Mouse (Mus musculus): ENCODE measurements around the gene Pigx. TPM values are rescaled to one million over a fixed set of nuclear protein-coding genes. Genes with fewer than 3 reads are reported as not detected.
"Not testable (repeated sequence)": the region's sequence is repeated elsewhere in the genome, so short reads cannot be mapped to it uniquely, and the experiment has no call there.

Gene Pigx
- polyA plus RNA-seq, 1 experiment from 2014 or later = 137 TPM

GRCm38 (mm10) chr16:32107342-32108045, 8.0 kb upstream of the Pigx start:
- no peak overlapping the region for H3K9ac ChIP-seq (replicated peaks)
- no peaks in the 10 kb centered on the region for H3K4me1 ChIP-seq
- no peak overlapping the region for H3K27ac ChIP-seq (replicated peaks)
- no peaks in the 10 kb centered on the region for H3K27me3 ChIP-seq
- no peak overlapping the region for H3K4me2 ChIP-seq (replicated peaks)
- H3K9me3 ChIP-seq = no peaks in the 10 kb centered on the region
- peaks cover 56% of the 10 kb centered on the region for H3K36me3 ChIP-seq
- WGBS = 94% methylated on average over 12 of the region's 12 CpGs
- H3K4me3 ChIP-seq = no peak overlapping the region
- ATAC-seq (ENCODE audit: low FRiP score, low read depth) = no peak

GRCm38 (mm10) chr16:32105698-32106097, 6.2 kb upstream of the Pigx start:
- H3K36me3 ChIP-seq = peaks cover 59% of the 10 kb centered on the region
- no peaks in the 10 kb centered on the region for H3K9me3 ChIP-seq
- no peaks in the 10 kb centered on the region for H3K27me3 ChIP-seq
- H3K4me1 ChIP-seq = no peaks in the 10 kb centered on the region
- no peak overlapping the region for H3K27ac ChIP-seq (replicated peaks)
- no peak overlapping the region for H3K4me3 ChIP-seq
- WGBS = 90% methylated on average over 1 of the region's 1 CpGs
- H3K9ac ChIP-seq (replicated peaks) = no peak overlapping the region
- H3K4me2 ChIP-seq (replicated peaks) = no peak overlapping the region
- ATAC-seq (ENCODE audit: low FRiP score, low read depth) = no peak

GRCm38 (mm10) chr16:32102295-32102694, 2.8 kb upstream of the Pigx start:
- Histone ChIP-seq H3K4me1 (peaks cover 20% of the 10 kb centered on the region), H3K9ac (replicated peaks) (no peak overlapping the region), H3K9me3 (no peaks in the 10 kb centered on the region), H3K4me2 (replicated peaks) (no peak overlapping the region), H3K4me3 (no peak overlapping the region), H3K36me3 (peaks cover 44% of the 10 kb centered on the region), H3K27ac (replicated peaks) (no peak overlapping the region), H3K27me3 (no peaks in the 10 kb centered on the region)
- WGBS = 92% methylated on average over 13 of the region's 13 CpGs
- ATAC-seq (ENCODE audit: low FRiP score, low read depth) = no peak

- no peaks in the 10 kb centered on the region for H3K27me3 ChIP-seq
- H3K36me3 ChIP-seq = peaks cover 30% of the 10 kb centered on the region
- peak overlapping the region; percentile 77 for H3K4me2 ChIP-seq (replicated peaks)
- H3K9me3 ChIP-seq = no peaks in the 10 kb centered on the region
- peak; percentile 83 for ATAC-seq (ENCODE audit: low FRiP score, low read depth)
- peak overlapping the region; percentile 84 for H3K27ac ChIP-seq (replicated peaks)
- peak overlapping the region; percentile 93 for H3K9ac ChIP-seq (replicated peaks)
- peaks cover 20% of the 10 kb centered on the region for H3K4me1 ChIP-seq
- WGBS = under 1% methylated on average over 39 of the region's 39 CpGs
- peak overlapping the region; percentile 96 for H3K4me3 ChIP-seq
Measured at GRCm38 (mm10) chr16:32098897-32099637, 473 bp downstream of the Pigx start.

GRCm38 (mm10) chr16:32097757-32098156, 1.8 kb downstream of the Pigx start:
- not testable (repeated sequence) for H3K4me3 ChIP-seq; H3K27ac ChIP-seq (replicated peaks); H3K9ac ChIP-seq (replicated peaks); ATAC-seq (ENCODE audit: low FRiP score, low read depth); H3K27me3 ChIP-seq; H3K9me3 ChIP-seq
- Histone ChIP-seq H3K36me3 (peaks cover 24% of the 10 kb centered on the region), H3K4me1 (peaks cover 20% of the 10 kb centered on the region), H3K4me2 (replicated peaks) (0 out of 2 replicates have a peak overlapping the region, but pooled peaks have one; percentile 77)
- 99% methylated on average over 2 of the region's 2 CpGs for WGBS

GRCm38 (mm10) chr16:32091466-32091865, 8.1 kb downstream of the Pigx start:
- H3K27me3 ChIP-seq = no peaks in the 10 kb centered on the region
- H3K27ac ChIP-seq (replicated peaks) = no peak overlapping the region
- no peak overlapping the region for H3K9ac ChIP-seq (replicated peaks)
- ATAC-seq (ENCODE audit: low FRiP score, low read depth) = no peak
- peaks cover 77% of the 10 kb centered on the region for H3K36me3 ChIP-seq
- no peaks in the 10 kb centered on the region for H3K4me1 ChIP-seq
- H3K9me3 ChIP-seq = no peaks in the 10 kb centered on the region
- 95% methylated on average over 7 of the region's 7 CpGs for WGBS
- no peak overlapping the region for H3K4me2 ChIP-seq (replicated peaks)
- H3K4me3 ChIP-seq = no peak overlapping the region

- Histone ChIP-seq H3K36me3 (peaks cover 88% of the 10 kb centered on the region), H3K4me2 (replicated peaks) (no peak overlapping the region), H3K4me1 (no peaks in the 10 kb centered on the region), H3K4me3 (no peak overlapping the region), H3K9ac (replicated peaks) (no peak overlapping the region), H3K9me3 (no peaks in the 10 kb centered on the region), H3K27me3 (no peaks in the 10 kb centered on the region), H3K27ac (replicated peaks) (no peak overlapping the region)
- ATAC-seq (ENCODE audit: low FRiP score, low read depth) = no peak
- WGBS = 87% methylated on average over 17 of the region's 17 CpGs
Measured at GRCm38 (mm10) chr16:32087629-32088443, 11.7 kb downstream of the Pigx start.

- WGBS = 2% methylated on average over 45 of the region's 60 CpGs
- Histone ChIP-seq H3K9ac (replicated peaks) (peak within 1 kb of the TSS; percentile 96), H3K36me3 (peaks cover 15% of the 10 kb centered on the region; the same call in 1 of the 2 replicates), H3K4me1 (peaks cover 18% of the 10 kb centered on the region), H3K27me3 (no peaks in the 10 kb centered on the region), H3K9me3 (no peaks in the 10 kb centered on the region), H3K4me2 (replicated peaks) (peak within 1 kb of the TSS; percentile 75), H3K4me3 (peak within 1 kb of the TSS; percentile 83), H3K27ac (replicated peaks) (peak within 1 kb of the TSS; percentile 96)
- ATAC-seq (ENCODE audit: low FRiP score, low read depth) = peak; percentile 98
Measured at GRCm38 (mm10) chr16:32078991-32079511, 20.5 kb downstream of the Pigx start, which contains the start of gene Pak2. TSS of gene Pak2 (minus strand) at chr16:32079342.

GRCm38 (mm10) chr16:32078408-32078990, 21.0 kb downstream of the Pigx start:
- H3K36me3 ChIP-seq = peaks cover 13% of the 10 kb centered on the region; the same call in 1 of the 2 replicates

GRCm38 (mm10) chr16:32077648-32078407, 21.7 kb downstream of the Pigx start:
- Histone ChIP-seq H3K4me2 (replicated peaks) (peak overlapping the region; percentile 75), H3K27me3 (no peaks in the 10 kb centered on the region), H3K9me3 (no peaks in the 10 kb centered on the region), H3K9ac (replicated peaks) (peak overlapping the region; percentile 96), H3K4me3 (peak overlapping the region; percentile 83), H3K36me3 (0 out of 2 replicates have a peak, but pooled peaks cover 10% of the 10 kb centered on the region), H3K4me1 (peaks cover 18% of the 10 kb centered on the region), H3K27ac (replicated peaks) (peak overlapping the region; percentile 96; the same call in 1 of the 2 replicates)
- 14% methylated on average over 13 of the region's 13 CpGs for WGBS
- ATAC-seq (ENCODE audit: low FRiP score, low read depth) = no peak

More at GRCm38 (mm10) chr16:32078408-32078990, 21.0 kb downstream of the Pigx start:
- no peaks in the 10 kb centered on the region for H3K9me3 ChIP-seq
- no peak for ATAC-seq (ENCODE audit: low FRiP score, low read depth)
- H3K4me3 ChIP-seq = peak overlapping the region; percentile 83
- 1% methylated on average over 30 of the region's 30 CpGs for WGBS
- peak overlapping the region; percentile 96 for H3K27ac ChIP-seq (replicated peaks)
- H3K4me2 ChIP-seq (replicated peaks) = peak overlapping the region; percentile 75
- H3K27me3 ChIP-seq = no peaks in the 10 kb centered on the region
- peak overlapping the region; percentile 96 for H3K9ac ChIP-seq (replicated peaks)
- peaks cover 18% of the 10 kb centered on the region for H3K4me1 ChIP-seq
